Mouse (Mus musculus): ENCODE data around the gene Wrap53. TPM values are rescaled to one million over a fixed set of nuclear protein-coding genes. Genes with fewer than 3 reads are reported as not detected.
"Not testable (repeated sequence)": the region's sequence is repeated elsewhere in the genome, so short reads cannot be mapped to it uniquely, and the experiment has no call there.

Wrap53 gene
- polyA plus RNA-seq, 1 experiment, result not detected

- no peak overlapping the region for H3K4me3 ChIP-seq (ENCODE audit: insufficient read depth, low read depth, low read length)
- TF ChIP-seq POLR2A (IDR thresholded peaks at IDR 0.05; ENCODE audit: insufficient read depth, low read depth, low read length) (no peak), CTCF (IDR thresholded peaks at IDR 0.05; ENCODE audit: insufficient read depth, low read depth, low read length) (no peak)
Measured at GRCm38 (mm10) chr11:69616781-69617180, 36.7 kb upstream of the Wrap53 start.

GRCm38 (mm10) chr11:69614257-69614588 lies 34.2 kb upstream of the Wrap53 start:
- not testable (repeated sequence) for H3K4me3 ChIP-seq (ENCODE audit: insufficient read depth, low read depth, low read length); H3K27ac ChIP-seq (ENCODE audit: insufficient read depth, low read depth, low read length); H3K4me1 ChIP-seq (ENCODE audit: control insufficient read depth, insufficient read depth, low read length)
- 35% methylated on average over 11 of the region's 11 CpGs for WGBS

More at GRCm38 (mm10) chr11:69616781-69617180, 36.7 kb upstream of the Wrap53 start:
- Histone ChIP-seq H3K27ac (ENCODE audit: insufficient read depth, low read depth, low read length) (no peak overlapping the region), H3K4me1 (ENCODE audit: control insufficient read depth, insufficient read depth, low read length) (peaks cover 7% of the 10 kb centered on the region)
- 50% methylated on average over 10 of the region's 10 CpGs for WGBS

- H3K4me3 ChIP-seq (ENCODE audit: insufficient read depth, low read depth, low read length), result no peak overlapping the region
- WGBS, result 7% methylated on average over 19 of the region's 19 CpGs
Measured at GRCm38 (mm10) chr11:69613553-69614256, 33.6 kb upstream of the Wrap53 start.

GRCm38 (mm10) chr11:69610899-69611298 lies 30.8 kb upstream of the Wrap53 start:
- TF ChIP-seq CTCF (IDR thresholded peaks at IDR 0.05; ENCODE audit: insufficient read depth, low read depth, low read length) (no peak), POLR2A (IDR thresholded peaks at IDR 0.05; ENCODE audit: insufficient read depth, low read depth, low read length) (no peak)
- peaks cover 9% of the 10 kb centered on the region for H3K4me1 ChIP-seq (ENCODE audit: control insufficient read depth, insufficient read depth, low read length)
- no peak overlapping the region for H3K27ac ChIP-seq (ENCODE audit: insufficient read depth, low read depth, low read length)
- no peak overlapping the region for H3K4me3 ChIP-seq (ENCODE audit: insufficient read depth, low read depth, low read length)
- WGBS, result 45% methylated on average over 4 of the region's 4 CpGs

More at GRCm38 (mm10) chr11:69613553-69614256, 33.6 kb upstream of the Wrap53 start:
- TF ChIP-seq POLR2A (IDR thresholded peaks at IDR 0.05; ENCODE audit: insufficient read depth, low read depth, low read length), result no peak
- TF ChIP-seq CTCF (IDR thresholded peaks at IDR 0.05; ENCODE audit: insufficient read depth, low read depth, low read length), result peak; percentile 76
- Histone ChIP-seq H3K27ac (ENCODE audit: insufficient read depth, low read depth, low read length) (no peak overlapping the region), H3K4me1 (ENCODE audit: control insufficient read depth, insufficient read depth, low read length) (peaks cover 5% of the 10 kb centered on the region)

DNA sequence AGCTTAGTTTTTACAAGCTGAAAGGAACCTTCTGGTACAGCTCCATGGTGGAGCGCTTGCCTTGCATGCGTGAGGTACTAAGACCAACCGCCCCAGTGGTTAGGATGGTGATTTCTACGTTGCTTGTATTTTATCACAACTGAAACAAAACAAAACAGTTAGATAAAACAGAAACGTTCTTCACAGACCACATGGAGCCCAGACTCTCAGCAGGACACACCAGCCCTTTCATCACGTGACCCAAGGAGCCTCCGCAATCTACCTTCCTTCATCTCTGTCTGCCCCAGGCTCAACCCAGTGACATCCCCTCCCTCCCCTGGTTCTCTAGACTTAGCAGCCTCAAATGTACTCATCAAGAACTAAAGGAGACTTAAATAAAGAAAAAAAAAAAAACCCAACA lies 29.4 kb upstream of the Wrap53 start:
- H3K4me3 ChIP-seq (ENCODE audit: insufficient read depth, low read depth, low read length), result no peak overlapping the region
- peaks cover 9% of the 10 kb centered on the region for H3K4me1 ChIP-seq (ENCODE audit: control insufficient read depth, insufficient read depth, low read length)
- H3K27ac ChIP-seq (ENCODE audit: insufficient read depth, low read depth, low read length), result no peak overlapping the region
- WGBS, result 72% methylated on average over 7 of the region's 7 CpGs
- TF ChIP-seq CTCF (IDR thresholded peaks at IDR 0.05; ENCODE audit: insufficient read depth, low read depth, low read length), result no peak
- no peak for TF ChIP-seq POLR2A (IDR thresholded peaks at IDR 0.05; ENCODE audit: insufficient read depth, low read depth, low read length)

- Histone ChIP-seq H3K27ac (ENCODE audit: insufficient read depth, low read depth, low read length) (no peak overlapping the region), H3K4me1 (ENCODE audit: control insufficient read depth, insufficient read depth, low read length) (peaks cover 8% of the 10 kb centered on the region), H3K4me3 (ENCODE audit: insufficient read depth, low read depth, low read length) (no peak overlapping the region)
- no peak for TF ChIP-seq POLR2A (IDR thresholded peaks at IDR 0.05; ENCODE audit: insufficient read depth, low read depth, low read length)
- no peak for TF ChIP-seq CTCF (IDR thresholded peaks at IDR 0.05; ENCODE audit: insufficient read depth, low read depth, low read length)
- 92% methylated on average over 3 of the region's 3 CpGs for WGBS
Measured at GRCm38 (mm10) chr11:69608525-69608924, 28.5 kb upstream of the Wrap53 start.

GRCm38 (mm10) chr11:69606832-69607231 lies 26.8 kb upstream of the Wrap53 start:
- TF ChIP-seq POLR2A (IDR thresholded peaks at IDR 0.05; ENCODE audit: insufficient read depth, low read depth, low read length), result no peak
- no peak for TF ChIP-seq CTCF (IDR thresholded peaks at IDR 0.05; ENCODE audit: insufficient read depth, low read depth, low read length)
- 87% methylated on average over 2 of the region's 2 CpGs for WGBS
- peaks cover 10% of the 10 kb centered on the region for H3K4me1 ChIP-seq (ENCODE audit: control insufficient read depth, insufficient read depth, low read length)
- H3K4me3 ChIP-seq (ENCODE audit: insufficient read depth, low read depth, low read length), result no peak overlapping the region
- H3K27ac ChIP-seq (ENCODE audit: insufficient read depth, low read depth, low read length), result no peak overlapping the region

DNA sequence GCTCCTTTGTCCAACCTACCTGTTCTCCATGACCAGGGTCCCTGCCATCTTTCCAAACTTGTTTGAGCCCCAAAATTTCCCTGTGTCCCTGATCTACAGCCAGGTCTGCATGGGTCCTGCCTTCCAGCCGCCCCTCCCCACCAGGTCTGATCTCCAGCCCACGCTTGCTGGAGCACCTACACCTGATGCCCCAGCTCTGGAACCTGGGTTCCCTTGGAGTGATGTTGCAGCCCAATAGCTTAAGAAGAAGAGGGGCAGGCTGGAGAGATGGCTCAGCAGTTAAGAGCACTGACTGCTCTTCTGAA lies 26.4 kb upstream of the Wrap53 start:
- 76% methylated on average over 2 of the region's 2 CpGs for WGBS
- TF ChIP-seq POLR2A (IDR thresholded peaks at IDR 0.05; ENCODE audit: insufficient read depth, low read depth, low read length) (no peak), CTCF (IDR thresholded peaks at IDR 0.05; ENCODE audit: insufficient read depth, low read depth, low read length) (no peak)
- no peak overlapping the region for H3K27ac ChIP-seq (ENCODE audit: insufficient read depth, low read depth, low read length)
- no peak overlapping the region for H3K4me3 ChIP-seq (ENCODE audit: insufficient read depth, low read depth, low read length)
- H3K4me1 ChIP-seq (ENCODE audit: control insufficient read depth, insufficient read depth, low read length), result peaks cover 10% of the 10 kb centered on the region

DNA sequence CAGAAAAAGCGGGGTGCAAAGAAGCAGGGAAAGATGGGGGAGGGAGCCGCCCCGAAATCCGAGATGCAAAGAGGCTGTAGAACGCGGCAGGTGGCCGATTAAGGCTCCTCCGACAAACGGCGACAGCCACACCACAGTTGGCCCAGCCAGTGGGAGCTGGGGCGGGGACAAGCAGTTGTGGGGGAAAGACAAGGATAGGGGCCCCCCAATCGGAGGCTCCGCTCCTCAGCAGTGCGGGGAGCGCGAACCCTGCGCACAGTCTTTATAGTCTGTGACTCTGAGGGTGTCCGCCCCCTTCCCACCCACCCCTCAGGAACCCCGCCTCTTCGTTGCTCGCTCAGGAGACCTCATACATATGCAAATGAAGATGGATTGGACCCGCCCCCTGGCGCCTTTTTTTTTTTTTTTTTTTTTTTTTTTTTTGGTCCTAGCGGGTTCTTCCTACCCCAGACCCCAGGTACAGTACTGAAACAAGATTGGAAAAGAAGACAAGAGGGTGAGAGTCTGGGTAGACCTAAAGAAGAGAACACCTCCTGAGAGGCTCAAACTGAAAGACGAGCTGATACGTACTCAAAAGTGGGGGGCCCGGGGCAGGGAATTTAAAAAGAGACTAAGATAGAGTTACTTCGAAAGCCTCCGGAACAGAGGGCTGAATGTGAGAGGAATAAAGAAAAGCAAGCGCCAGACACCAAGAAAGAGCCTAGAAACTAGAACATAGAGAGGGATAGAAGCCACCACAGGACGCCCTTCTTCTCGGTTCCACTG lies 25.9 kb upstream of the Wrap53 start, which contains the start of gene Atp1b2:
Atp1b2 (minus strand) TSS at position 217 of the 765 bp plus-strand sequence.
- H3K27ac ChIP-seq (ENCODE audit: insufficient read depth, low read depth, low read length), result peak within 1 kb of the TSS; percentile 89

More for the DNA sequence above, 25.9 kb upstream of the Wrap53 start, which contains the start of gene Atp1b2:
- TF ChIP-seq POLR2A (IDR thresholded peaks at IDR 0.05; ENCODE audit: insufficient read depth, low read depth, low read length) (peak; percentile 97), CTCF (IDR thresholded peaks at IDR 0.05; ENCODE audit: insufficient read depth, low read depth, low read length) (no peak)
- H3K4me1 ChIP-seq (ENCODE audit: control insufficient read depth, insufficient read depth, low read length), result peaks cover 10% of the 10 kb centered on the region
- WGBS, result 1% methylated on average over 32 of the region's 32 CpGs
- H3K4me3 ChIP-seq (ENCODE audit: insufficient read depth, low read depth, low read length), result peak within 1 kb of the TSS; percentile 82
